Mouse (Mus musculus): ENCODE measurements at regions not wholly inside any gene's neighbourhood (a gene's known extent, or its start where the extent isn't known, plus 50 kb on each side); places are given as distances from the start of the nearest gene placed in this dataset.

- DNase-seq: no peak
Observed at GRCm38 (mm10) chr7:133521936-133522335, 80.0 kb downstream of the Tex36 start.

- DNase-seq: no peak
Observed at GRCm38 (mm10) chr7:133518926-133519325, 83.0 kb downstream of the Tex36 start.

- DNase-seq: no peak
Observed at GRCm38 (mm10) chr7:133517576-133517975, 84.4 kb downstream of the Tex36 start.

GRCm38 (mm10) chr7:133510926-133511325 lies 91.0 kb downstream of the Tex36 start:
- DNase-seq: peak; percentile 17

GRCm38 (mm10) chr7:133509486-133509885 lies 92.5 kb downstream of the Tex36 start:
- no peak for DNase-seq

- no peak for DNase-seq
Observed at GRCm38 (mm10) chr7:133508370-133509012, 93.5 kb downstream of the Tex36 start.

GRCm38 (mm10) chr7:133505628-133506027 lies 96.3 kb downstream of the Tex36 start:
- no peak for DNase-seq

- no peak for DNase-seq
Observed at GRCm38 (mm10) chr7:133503946-133504345, 98.0 kb downstream of the Tex36 start.

- DNase-seq: no peak
Observed at GRCm38 (mm10) chr7:133502731-133503130, 99.2 kb downstream of the Tex36 start.

- no peak for DNase-seq
Observed at GRCm38 (mm10) chr7:133497551-133497950, 104.4 kb downstream of the Tex36 start.

- DNase-seq: no peak
Observed at GRCm38 (mm10) chr7:133494982-133495550, 106.9 kb downstream of the Tex36 start.

- no peak for DNase-seq
Observed at GRCm38 (mm10) chr7:133494256-133494981, 107.5 kb downstream of the Tex36 start.

- no peak for DNase-seq
Observed at GRCm38 (mm10) chr7:133492626-133493025, 109.3 kb downstream of the Tex36 start.

- peak; percentile 13 for DNase-seq
Observed at GRCm38 (mm10) chr7:133487887-133488630, 113.9 kb downstream of the Tex36 start.

GRCm38 (mm10) chr7:133484430-133484841 lies 117.5 kb downstream of the Tex36 start:
- DNase-seq: no peak

GRCm38 (mm10) chr7:133481529-133481928 lies 120.4 kb downstream of the Tex36 start:
- no peak for DNase-seq

GRCm38 (mm10) chr7:133479679-133480078 lies 122.3 kb downstream of the Tex36 start:
- DNase-seq: no peak

- DNase-seq: no peak
Observed at GRCm38 (mm10) chr7:133477933-133478332, 124.0 kb downstream of the Tex36 start.

- DNase-seq: no peak
Observed at GRCm38 (mm10) chr7:133477221-133477620, 124.7 kb downstream of the Tex36 start.

GRCm38 (mm10) chr7:133471706-133472105 lies 130.3 kb downstream of the Tex36 start:
- DNase-seq: no peak

- DNase-seq: no peak
Observed at GRCm38 (mm10) chr7:133470620-133470958, 131.4 kb downstream of the Tex36 start.

GRCm38 (mm10) chr7:133469952-133470619 lies 131.9 kb downstream of the Tex36 start:
- no peak for DNase-seq

GRCm38 (mm10) chr7:133469106-133469505 lies 132.9 kb downstream of the Tex36 start:
- no peak for DNase-seq

Data from heart, postnatal 4 days (tissue).